Mouse (Mus musculus) left cerebral cortex, postnatal 4 days (tissue): ENCODE results near the gene Gm4214. TPM values are rescaled to one million over a fixed set of nuclear protein-coding genes. Genes with fewer than 3 reads are reported as not detected.
"Not testable (repeated sequence)": the region's sequence is repeated elsewhere in the genome, so short reads cannot be mapped to it uniquely, and the experiment has no call there.

Experiments
- DNase-seq: peaks from one replicate; pipeline ENCODE4 v3.0.0-alpha.2; 2022
- intact Hi-C: fragments of 180-260 bp; cut with DNase I; formaldehyde crosslinking; loops from one replicate; pipeline ENCODE4 v1.15.1; 2025
- total RNA-seq, 2 experiments: library from RNA; stranded (reverse); gene quantifications; 2 replicates each; pipeline ENCODE4 v1.2.3; 2021

The Gm4214 gene
- not detected for total RNA-seq

- intact Hi-C loops, DNase-seq: not testable (repeated sequence)
Measured at GRCm38 (mm10) chr7:22984573-22984972, at the start of gene Gm4214. Gm4214 (minus strand) TSS chr7:22984673.

GRCm38 (mm10) chr7:23019823-23020222, 35.4 kb upstream of the Gm4214 start, which contains the start of gene Gm4216:
Gm4216 (minus strand) TSS chr7:23019923.
- DNase-seq, intact Hi-C loops: not testable (repeated sequence)

Other genes with a start within 250 kb of the Gm4214 start
- gene Vmn1r157, start 223.0 kb downstream of the Gm4214 start, total RNA-seq: not detected
- gene Vmn1r158, start 193.9 kb downstream of the Gm4214 start, total RNA-seq: not detected
- not detected for gene Vmn1r159, start 141.1 kb downstream of the Gm4214 start, total RNA-seq
- gene Vmn1r160, start 113.4 kb downstream of the Gm4214 start, total RNA-seq: not detected
- gene Gm4216, start 35.2 kb upstream of the Gm4214 start, total RNA-seq: not detected
- not detected for gene Vmn1r163, start 70.9 kb upstream of the Gm4214 start, total RNA-seq
- not detected for gene Gm8720, start 82.8 kb upstream of the Gm4214 start, total RNA-seq
- gene Gm10662, start 159.8 kb upstream of the Gm4214 start, total RNA-seq: not detected
- gene Vmn1r165, start 232.7 kb upstream of the Gm4214 start, total RNA-seq: not detected